Mouse (Mus musculus): Measurements from ENCODE around the gene Dnah2.
"Not testable (repeated sequence)": the region's sequence is repeated elsewhere in the genome, so short reads cannot be mapped to it uniquely, and the experiment has no call there.

Dnah2 gene

GRCm38 (mm10) chr11:69564391-69564790 is 15.5 kb upstream of the Dnah2 start:
- no peak for DNase-seq (ENCODE audit: low spot score)

GRCm38 (mm10) chr11:69563373-69563772 is 14.5 kb upstream of the Dnah2 start:
- DNase-seq (ENCODE audit: low spot score), result no peak

DNA sequence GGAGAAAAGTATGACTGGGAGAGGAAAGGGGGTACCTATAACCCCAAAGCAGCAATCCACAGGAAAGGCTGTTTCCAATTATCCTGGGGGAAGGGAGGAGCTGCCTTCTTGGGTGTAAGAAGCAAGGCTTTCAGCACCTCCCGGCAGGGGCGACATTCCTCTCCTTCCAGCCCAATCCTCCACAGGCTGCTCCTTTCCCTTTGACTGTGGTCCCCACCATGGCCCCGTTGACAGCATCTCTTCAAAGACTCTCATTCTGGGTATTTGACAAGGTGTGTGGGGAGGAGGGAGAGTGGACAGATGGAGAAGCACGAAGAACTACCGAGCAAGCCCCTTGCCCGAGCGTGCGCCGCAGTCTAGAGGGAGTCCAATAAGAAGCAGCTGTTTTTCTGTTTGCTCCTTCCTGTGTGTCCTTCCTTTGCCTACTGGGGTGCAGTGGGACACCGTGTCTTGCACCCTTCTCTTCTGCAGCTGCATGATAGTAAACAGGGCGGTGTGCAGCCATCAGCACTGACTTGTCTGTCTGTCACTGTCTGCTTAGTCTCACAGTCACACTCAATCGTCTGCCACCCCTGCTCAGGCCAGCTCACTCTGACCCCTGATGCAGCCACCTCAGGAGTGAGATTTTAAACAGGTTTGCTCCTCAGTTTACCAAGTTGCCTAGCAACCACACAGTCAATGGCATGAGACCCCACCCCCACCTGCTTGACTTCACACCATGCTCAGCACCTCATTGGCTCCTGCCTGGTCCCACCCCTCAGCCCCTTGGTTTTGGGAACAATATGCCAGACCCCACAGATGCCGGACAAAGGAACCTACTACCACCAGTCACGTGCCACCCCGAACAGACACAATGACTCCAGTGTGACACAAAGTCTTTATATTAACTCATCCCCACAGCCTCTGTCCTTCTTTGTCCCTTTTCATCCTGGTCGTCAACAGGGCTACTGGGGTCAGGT is 12.3 kb upstream of the Dnah2 start:
- peak; percentile 89 for DNase-seq (ENCODE audit: low spot score)

GRCm38 (mm10) chr11:69559851-69560765 is 11.2 kb upstream of the Dnah2 start, which contains the start of gene Efnb3:
Gene Efnb3 (minus strand): TSS chr11:69560205.
- peak; percentile 90 for DNase-seq (ENCODE audit: low spot score)

GRCm38 (mm10) chr11:69559183-69559582 is 10.3 kb upstream of the Dnah2 start:
- DNase-seq (ENCODE audit: low spot score), result peak; percentile 44

- DNase-seq (ENCODE audit: low spot score), result no peak
These were observed 9.8 kb upstream of the Dnah2 start for GRCm38 (mm10) chr11:69558756-69559155.

DNA sequence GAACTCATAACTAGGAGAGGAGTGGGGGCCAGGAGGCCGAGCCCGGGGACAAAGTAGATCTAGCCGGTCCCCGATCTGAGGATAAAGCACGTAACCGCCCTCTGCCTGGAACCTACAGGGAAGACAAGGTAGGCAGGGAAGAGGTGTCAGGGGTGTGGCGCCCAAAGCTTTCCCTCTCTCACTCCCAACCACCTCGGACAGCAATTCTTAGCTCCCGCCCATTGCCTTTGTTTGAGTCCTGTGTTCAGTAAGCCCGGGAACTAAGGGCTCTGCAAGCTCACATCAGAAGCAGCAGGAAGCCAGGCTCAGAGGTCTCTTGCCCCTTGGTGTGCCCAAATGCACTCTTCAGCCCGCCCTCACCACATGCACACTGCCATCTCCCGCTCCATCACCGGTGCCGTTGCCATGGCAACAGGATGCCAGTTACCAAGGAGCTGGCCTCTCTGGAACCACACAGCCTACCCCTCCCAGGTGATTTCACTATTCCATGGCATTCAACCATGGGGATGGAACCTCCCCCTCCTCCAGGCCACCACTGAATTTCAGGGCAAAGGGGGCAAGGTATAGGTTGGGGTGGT is 8.6 kb upstream of the Dnah2 start:
- peak; percentile 67 for DNase-seq (ENCODE audit: low spot score)

GRCm38 (mm10) chr11:69554539-69555140 is 5.7 kb upstream of the Dnah2 start:
- DNase-seq (ENCODE audit: low spot score), result no peak

- DNase-seq (ENCODE audit: low spot score), result peak; percentile 68
These were observed 4.4 kb upstream of the Dnah2 start for GRCm38 (mm10) chr11:69553341-69553721.

DNA sequence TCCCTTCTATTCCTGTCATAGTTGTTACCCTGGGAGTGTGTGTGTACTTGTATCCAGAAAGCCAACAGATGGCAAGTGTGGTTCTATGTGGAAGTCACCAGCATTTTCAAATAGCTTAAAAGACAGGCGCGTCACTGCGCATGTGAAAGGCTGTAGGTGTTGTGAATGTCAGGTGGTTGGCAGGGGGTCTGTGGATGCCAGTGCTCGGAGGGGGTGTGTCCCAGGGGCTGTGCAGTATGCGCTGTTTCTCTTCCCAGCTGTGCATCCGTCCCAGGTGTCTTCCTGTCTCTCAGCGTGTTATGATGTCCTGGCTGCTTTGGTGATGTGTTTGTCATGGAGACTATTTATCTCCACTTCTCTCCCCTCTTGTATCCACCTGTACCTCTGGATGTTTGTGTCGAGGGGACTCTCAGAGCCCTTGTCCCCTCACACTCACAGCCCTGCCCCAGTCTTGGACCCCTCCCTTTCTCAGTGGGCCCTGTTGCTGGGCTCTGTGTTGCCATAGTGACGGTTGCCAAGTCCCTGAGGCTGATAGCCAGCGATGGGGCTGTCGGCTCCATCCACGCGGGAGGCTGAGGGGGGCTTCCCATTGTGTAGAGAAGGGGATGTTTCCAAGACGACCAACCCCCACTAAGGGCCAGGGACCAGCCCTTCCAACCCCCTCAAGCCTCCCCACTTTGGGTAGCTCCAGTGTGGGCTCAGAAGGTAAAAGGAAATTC is 3.9 kb upstream of the Dnah2 start:
- peak; percentile 91 for DNase-seq (ENCODE audit: low spot score)

DNA sequence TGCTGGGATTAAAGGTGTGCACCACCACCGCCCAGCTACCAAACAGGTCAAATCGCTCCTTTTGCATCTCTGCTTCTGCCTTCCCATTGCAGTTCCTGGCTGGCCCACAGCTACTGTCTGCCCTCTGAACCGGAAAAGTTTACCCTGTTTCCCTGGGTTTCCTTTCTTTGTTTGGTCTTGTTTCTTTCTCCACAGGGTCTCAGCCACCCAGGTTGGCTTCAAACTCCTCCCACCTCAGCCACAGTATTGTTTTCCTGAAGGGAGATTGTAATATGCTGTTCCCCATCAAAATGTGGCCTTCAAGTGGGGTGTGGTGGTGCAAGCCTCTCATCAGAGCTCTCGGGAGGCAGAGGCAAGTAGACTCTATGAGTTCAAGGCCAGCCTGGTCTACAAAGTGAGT is 2.4 kb upstream of the Dnah2 start:
- DNase-seq (ENCODE audit: low spot score), result no peak

- DNase-seq (ENCODE audit: low spot score), result peak; percentile 74
These were observed 1.8 kb downstream of the Dnah2 start for GRCm38 (mm10) chr11:69547071-69547470.

- peak; percentile 86 for DNase-seq (ENCODE audit: low spot score)
These were observed 2.4 kb downstream of the Dnah2 start for GRCm38 (mm10) chr11:69546423-69547053.

DNA sequence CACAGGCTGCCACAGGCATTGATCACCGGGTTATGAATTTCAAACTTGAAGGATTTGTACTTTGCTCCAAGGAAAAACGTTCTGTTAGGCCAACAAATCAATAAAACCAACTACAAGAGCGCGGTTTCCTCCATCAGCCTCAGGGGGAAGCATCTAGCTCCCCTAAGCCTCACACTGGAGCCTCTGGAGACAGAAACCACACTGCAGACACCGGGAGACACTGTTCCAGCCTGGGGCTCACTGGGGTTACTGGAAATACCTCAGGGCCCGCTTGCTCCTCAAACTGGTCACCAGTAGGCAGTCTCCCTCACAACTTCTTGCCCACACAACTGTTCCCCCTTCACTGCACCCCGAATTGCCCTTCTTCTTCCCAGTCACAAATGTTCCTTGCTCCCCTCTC is 3.0 kb downstream of the Dnah2 start:
- DNase-seq (ENCODE audit: low spot score), result peak; percentile 60

- peak; percentile 67 for DNase-seq (ENCODE audit: low spot score)
These were observed 5.3 kb downstream of the Dnah2 start for GRCm38 (mm10) chr11:69543598-69543997.

DNA sequence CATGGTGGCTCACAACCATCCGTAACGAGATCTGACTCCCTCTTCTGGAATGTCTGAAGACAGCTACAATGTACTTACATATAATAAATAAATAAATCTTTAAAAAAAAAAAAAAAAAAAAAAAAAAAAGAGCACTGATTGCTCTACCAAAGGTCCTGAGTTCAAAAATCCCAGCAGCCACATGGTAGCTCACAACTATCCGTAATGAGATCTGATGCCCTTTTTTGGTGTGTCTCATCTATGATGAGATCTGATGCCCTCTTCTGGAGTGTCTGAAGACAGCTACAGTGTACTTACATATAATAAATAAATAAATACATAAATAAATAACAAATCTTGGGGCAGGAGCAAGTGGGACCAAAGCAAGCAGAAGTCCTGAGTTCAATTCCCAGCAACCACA is 7.2 kb downstream of the Dnah2 start:
- DNase-seq (ENCODE audit: low spot score), result not testable (repeated sequence)

DNA sequence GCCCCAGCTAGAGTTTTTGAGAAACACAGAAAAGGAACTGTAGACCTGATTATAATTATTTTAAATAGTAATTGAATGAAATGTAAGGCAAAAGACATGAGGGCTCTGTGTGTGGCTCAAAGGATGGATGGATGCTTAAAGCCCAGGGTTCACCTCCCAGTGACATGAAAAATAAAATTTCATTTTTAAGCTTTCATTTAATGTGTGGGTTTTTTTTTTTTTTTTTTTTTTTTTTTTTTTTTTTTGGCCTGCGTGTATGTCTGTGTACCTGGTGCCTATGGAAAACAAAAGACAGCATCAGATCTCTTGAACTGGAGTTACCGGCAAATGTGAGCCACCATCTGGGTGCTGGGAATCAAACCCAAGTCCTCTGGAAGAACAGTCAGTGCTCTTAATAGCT is 8.2 kb downstream of the Dnah2 start:
- no peak for DNase-seq (ENCODE audit: low spot score)

DNA sequence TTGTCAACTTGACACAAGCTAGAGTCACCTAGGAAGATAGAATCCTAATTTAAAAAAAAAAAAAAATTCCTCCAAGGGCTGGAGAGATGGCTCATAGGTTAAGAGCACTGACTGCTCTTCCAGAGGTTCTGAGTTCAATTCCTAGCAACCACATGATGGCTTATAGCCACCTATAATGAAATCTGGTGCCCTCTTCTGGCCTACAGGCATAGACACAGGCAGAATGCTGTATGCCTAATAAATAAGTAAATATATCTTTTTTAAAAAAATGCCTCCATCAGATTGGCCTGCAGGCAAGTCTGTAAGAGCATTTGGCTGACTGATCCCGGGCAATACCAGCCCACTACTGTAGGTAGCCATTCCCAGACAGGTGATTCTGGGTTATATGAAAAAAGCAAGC is 13.9 kb downstream of the Dnah2 start:
- no peak for DNase-seq (ENCODE audit: low spot score)

- DNase-seq (ENCODE audit: low spot score), result no peak
These were observed 16.3 kb downstream of the Dnah2 start for GRCm38 (mm10) chr11:69532480-69533150.

DNA sequence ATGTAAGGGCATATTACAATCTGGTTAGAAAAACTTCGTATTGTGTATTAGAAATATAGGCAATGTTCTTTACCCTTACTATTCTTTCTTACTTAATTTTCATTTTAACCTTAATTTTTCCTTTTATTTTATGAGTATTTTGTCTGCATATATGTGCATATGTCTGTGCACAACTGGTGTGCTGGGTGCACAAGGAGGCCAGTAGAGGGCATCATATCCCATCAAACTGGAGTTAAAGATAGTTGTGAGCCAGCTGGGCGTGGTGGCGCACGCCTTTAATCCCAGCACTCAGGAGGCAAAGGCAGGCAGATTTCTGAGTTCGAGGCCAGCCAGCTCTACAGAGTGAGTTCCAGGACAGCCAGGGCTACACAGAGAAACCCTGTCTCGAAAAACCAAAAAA is 18.2 kb downstream of the Dnah2 start:
- not testable (repeated sequence) for DNase-seq (ENCODE audit: low spot score)
